Mouse (Mus musculus): Measurements from ENCODE around the gene Ttc7b.

- no peak for TF ChIP-seq EP300 (optimal IDR thresholded peaks at IDR 0.05)
- no peak for TF ChIP-seq CTCF (IDR thresholded peaks at IDR 0.05; ENCODE audit: low read depth)
These were observed 21.2 kb downstream of the Ttc7b start for GRCm38 (mm10) chr12:100499469-100499868.
